Mouse (Mus musculus) bone marrow macrophage, adult 2 months (primary cell): Measurements from ENCODE around the gene Ddx5.

Experiments
- CTCF ChIP-seq: IDR thresholded peaks from 2 replicates; pipeline ENCODE4 v1.5.1; 2012; ENCODE audit warnings: low read depth, mild to moderate bottlenecking, low read length, moderate library complexity
- POLR2A ChIP-seq: IDR thresholded peaks from 2 replicates; pipeline ENCODE4 v1.6.1; 2012; ENCODE audit warnings: mild to moderate bottlenecking, low read depth, low read length, borderline replicate concordance

DNA sequence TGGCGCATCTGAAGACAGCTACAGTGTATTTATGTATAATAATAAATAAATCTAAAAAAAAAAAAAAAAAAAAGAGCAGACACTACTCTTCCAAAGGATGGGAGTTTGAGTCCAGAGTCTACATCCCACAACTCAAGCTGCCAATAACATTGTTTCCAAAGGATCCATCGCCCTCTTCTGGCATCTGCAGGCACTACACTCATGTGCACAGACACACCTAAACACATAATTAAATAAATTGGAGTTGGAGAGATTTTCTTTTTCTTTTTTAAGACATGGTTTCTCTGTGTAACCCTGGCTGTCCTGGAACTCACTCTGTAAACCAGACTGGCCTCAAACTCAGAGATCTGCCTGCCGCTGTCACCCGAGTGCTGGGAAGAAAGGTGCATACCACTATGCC is 21.5 kb downstream of the Ddx5 start:
- TF ChIP-seq POLR2A (no peak), CTCF (no peak)
